Comparison of ENCODE assay signal across 23 mouse cellular contexts in the genomic region with DNA sequence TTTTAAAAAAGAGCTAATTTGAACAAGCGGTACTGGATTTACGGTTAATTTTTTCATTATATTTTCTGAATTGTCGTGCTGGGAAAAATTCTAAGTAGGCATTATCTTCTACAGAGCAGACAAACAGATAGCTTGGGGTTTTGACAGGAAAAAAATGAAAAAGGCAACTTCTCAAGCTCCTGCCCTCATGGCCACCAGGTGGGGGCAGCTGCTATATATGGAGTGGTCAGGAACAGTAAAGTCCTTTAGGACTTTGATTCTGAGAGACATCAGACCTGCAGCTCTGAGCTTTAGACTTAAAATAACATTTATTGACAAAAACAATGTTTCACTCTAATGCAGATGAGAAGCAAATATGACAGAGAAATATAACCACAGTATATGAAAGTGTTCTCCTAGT. TPM values are rescaled to one million over a fixed set of nuclear protein-coding genes. Genes with fewer than 3 reads are reported as not detected.
DNase-seq lines count a peak whose midpoint lies in the region; ATAC-seq and TF ChIP-seq lines count a peak whose summit lies in the region.
"Had no signal": no experiment of that assay in that cellular context is flagged by ENCODE, and none has a peak within 500 bp of the region (broad histone marks: within the 10 kb centered on the region; RNA-seq: fewer than 3 reads in every experiment).

No protein-coding gene starts in this region.

- TF ChIP-seq POLR2A in brain, embryonic 14.5 days (IDR thresholded peaks at IDR 0.05; ENCODE audit: borderline replicate concordance, extremely low read depth, insufficient read depth, insufficient read length, poor library complexity, severe bottlenecking) = no peak

- 91% methylated on average over 3 of the region's 3 CpGs for WGBS in hindbrain, postnatal 0 days
- WGBS in hindbrain, embryonic 16.5 days = 88% methylated on average over 3 of the region's 3 CpGs
- 91% methylated on average over 3 of the region's 3 CpGs for WGBS in midbrain, postnatal 0 days
- WGBS in midbrain, embryonic 16.5 days = 89% methylated on average over 3 of the region's 3 CpGs

- no peak overlapping the region for H3K4me3 ChIP-seq in hindbrain, postnatal 0 days (ENCODE audit: low read length)
- H3K4me3 ChIP-seq in hindbrain, embryonic 16.5 days (ENCODE audit: low read length) = no peak overlapping the region
- H3K4me3 ChIP-seq in midbrain, postnatal 0 days (ENCODE audit: low read depth, low read length) = no peak overlapping the region
- H3K4me3 ChIP-seq in midbrain, embryonic 16.5 days (ENCODE audit: low read depth, low read length) = no peak overlapping the region
- H3K4me3 ChIP-seq: embryonic facial prominence, embryonic 13.5 days; embryonic facial prominence, embryonic 15.5 days; erythroblast, embryonic 14.5 days; forebrain, embryonic 10.5 days; forebrain, embryonic 12.5 days had no signal

- no peaks in the 10 kb centered on the region for H3K27me3 ChIP-seq in hindbrain, postnatal 0 days (ENCODE audit: insufficient read depth, low read length)
- H3K27me3 ChIP-seq in hindbrain, embryonic 16.5 days (replicated peaks; ENCODE audit: control insufficient read depth, insufficient read depth, low read length) = no peaks in the 10 kb centered on the region
- no peaks in the 10 kb centered on the region for H3K27me3 ChIP-seq in midbrain, postnatal 0 days (ENCODE audit: insufficient read depth, low read length)
- no peaks in the 10 kb centered on the region for H3K27me3 ChIP-seq in midbrain, embryonic 16.5 days (ENCODE audit: control insufficient read depth, insufficient read depth, low read depth, low read length)
- H3K27me3 ChIP-seq: embryonic facial prominence, embryonic 13.5 days; embryonic facial prominence, embryonic 15.5 days; forebrain, embryonic 12.5 days; Patski had no signal

- DNase-seq in hindbrain, postnatal 0 days (ENCODE audit: low spot score) = peak; percentile 33
- no peak for DNase-seq in midbrain, postnatal 0 days (ENCODE audit: low spot score)
- DNase-seq in brain, embryonic 14.5 days (ENCODE audit: low read depth) = peak; percentile 30
- no peak for DNase-seq in embryo, embryonic 10.5 days (ENCODE audit: low spot score)
- DNase-seq in adrenal gland, adult 8-10 months = no peak
- DNase-seq: adrenal gland, postnatal 10 days; adrenal gland, postnatal 25 days; cerebellum, adult 11-12 months; cerebellum, adult 2 months; cerebellum, adult 9-10 months; cerebellum, postnatal 14 days; embryo, embryonic 11 days had no signal

- H3K9ac ChIP-seq in hindbrain, postnatal 0 days (replicated peaks; ENCODE audit: low read length) = no peak overlapping the region
- H3K9ac ChIP-seq in hindbrain, embryonic 16.5 days (ENCODE audit: low read depth, low read length) = no peak overlapping the region
- no peak overlapping the region for H3K9ac ChIP-seq in midbrain, postnatal 0 days (replicated peaks; ENCODE audit: low read length, poor library complexity, severe bottlenecking)
- no peak overlapping the region for H3K9ac ChIP-seq in midbrain, embryonic 16.5 days (ENCODE audit: low read depth, low read length)
- H3K9ac ChIP-seq: embryonic facial prominence, embryonic 13.5 days; embryonic facial prominence, embryonic 15.5 days; forebrain, embryonic 12.5 days had no signal

- H3K36me3 ChIP-seq in hindbrain, postnatal 0 days (ENCODE audit: insufficient read depth, low read length) = no peaks in the 10 kb centered on the region
- no peaks in the 10 kb centered on the region for H3K36me3 ChIP-seq in hindbrain, embryonic 16.5 days (ENCODE audit: control insufficient read depth, insufficient read depth, low read length)
- H3K36me3 ChIP-seq in midbrain, postnatal 0 days (ENCODE audit: insufficient read depth, low read length) = no peaks in the 10 kb centered on the region
- no peaks in the 10 kb centered on the region for H3K36me3 ChIP-seq in midbrain, embryonic 16.5 days (ENCODE audit: control insufficient read depth, insufficient read depth, low read length)
- H3K36me3 ChIP-seq: embryonic facial prominence, embryonic 13.5 days; embryonic facial prominence, embryonic 15.5 days; forebrain, embryonic 10.5 days; forebrain, embryonic 12.5 days had no signal

- H3K9me3 ChIP-seq in hindbrain, postnatal 0 days (ENCODE audit: low read length) = no peaks in the 10 kb centered on the region
- no peaks in the 10 kb centered on the region for H3K9me3 ChIP-seq in hindbrain, embryonic 16.5 days (ENCODE audit: control insufficient read depth, low read length)
- no peaks in the 10 kb centered on the region for H3K9me3 ChIP-seq in midbrain, postnatal 0 days (ENCODE audit: low read length)
- no peaks in the 10 kb centered on the region for H3K9me3 ChIP-seq in midbrain, embryonic 16.5 days (replicated peaks; ENCODE audit: control insufficient read depth, low read length, poor library complexity, severe bottlenecking)
- H3K9me3 ChIP-seq: embryonic facial prominence, embryonic 13.5 days; embryonic facial prominence, embryonic 15.5 days; forebrain, embryonic 10.5 days; forebrain, embryonic 12.5 days had no signal

- H3K27ac ChIP-seq in hindbrain, postnatal 0 days = no peak overlapping the region
- H3K27ac ChIP-seq in hindbrain, embryonic 16.5 days (ENCODE audit: low read depth, low read length) = no peak overlapping the region
- H3K27ac ChIP-seq in midbrain, postnatal 0 days (ENCODE audit: low read depth, low read length) = no peak overlapping the region
- H3K27ac ChIP-seq in midbrain, embryonic 16.5 days (ENCODE audit: low read length) = no peak overlapping the region
- H3K27ac ChIP-seq: embryonic facial prominence, embryonic 13.5 days; embryonic facial prominence, embryonic 15.5 days; forebrain, embryonic 10.5 days; forebrain, embryonic 12.5 days had no signal

- H3K4me1 ChIP-seq in hindbrain, postnatal 0 days (ENCODE audit: insufficient read depth, low read length) = no peaks in the 10 kb centered on the region
- H3K4me1 ChIP-seq in hindbrain, embryonic 16.5 days (ENCODE audit: control insufficient read depth, insufficient read depth, low read depth, low read length) = no peaks in the 10 kb centered on the region
- no peaks in the 10 kb centered on the region for H3K4me1 ChIP-seq in midbrain, postnatal 0 days (ENCODE audit: insufficient read depth, low read length)
- no peaks in the 10 kb centered on the region for H3K4me1 ChIP-seq in midbrain, embryonic 16.5 days (ENCODE audit: control insufficient read depth, insufficient read depth, low read length)
- H3K4me1 ChIP-seq: embryonic facial prominence, embryonic 13.5 days; embryonic facial prominence, embryonic 15.5 days; forebrain, embryonic 10.5 days; forebrain, embryonic 12.5 days had no signal

- ATAC-seq in hindbrain, postnatal 0 days = no peak
- no peak for ATAC-seq in hindbrain, embryonic 16.5 days
- ATAC-seq in midbrain, postnatal 0 days (ENCODE audit: low FRiP score) = no peak
- ATAC-seq in midbrain, embryonic 16.5 days = no peak
- ATAC-seq: activated CD4-positive, CD25-positive, alpha-beta regulatory T cell, adult 4 months; forebrain, embryonic 14.5 days; forebrain, embryonic 16.5 days; Patski had no signal

- TF ChIP-seq CTCF in hindbrain, postnatal 0 days (IDR thresholded peaks at IDR 0.05; ENCODE audit: low read depth) = peak; percentile 57
- TF ChIP-seq CTCF in midbrain, postnatal 0 days (IDR thresholded peaks at IDR 0.05) = peak; percentile 62
- TF ChIP-seq CTCF in brain, embryonic 14.5 days (IDR thresholded peaks at IDR 0.05; ENCODE audit: borderline replicate concordance, extremely low read depth, insufficient read depth, insufficient read length) = peak; percentile 22; the same call in 1 of the 2 replicates

- H3K4me2 ChIP-seq in hindbrain, postnatal 0 days (ENCODE audit: low read depth, low read length) = no peak overlapping the region
- no peak overlapping the region for H3K4me2 ChIP-seq in hindbrain, embryonic 16.5 days (ENCODE audit: low read length)
- no peak overlapping the region for H3K4me2 ChIP-seq in midbrain, postnatal 0 days (ENCODE audit: low read depth, low read length, poor library complexity, severe bottlenecking)
- no peak overlapping the region for H3K4me2 ChIP-seq in midbrain, embryonic 16.5 days (ENCODE audit: low read length)
- H3K4me2 ChIP-seq: embryonic facial prominence, embryonic 13.5 days; embryonic facial prominence, embryonic 15.5 days; forebrain, embryonic 12.5 days had no signal

RNA-seq across cellular contexts. Expression of a gene that starts 12.9 kb away (rescaled TPM):
- total RNA-seq in hindbrain, postnatal 0 days (2014; rRNA removed) = 72.0 and 93.5 TPM in 2 replicates
- polyA plus RNA-seq in hindbrain, postnatal 0 days (2015; fragmentation: Nextera tagmentation; extraction: Ambion mirVana) = 97.0 and 100 TPM in 2 replicates
- polyA plus RNA-seq in hindbrain, embryonic 16.5 days (2015; fragmentation: Nextera tagmentation; extraction: Ambion mirVana) = 148 and 151 TPM in 2 replicates
- total RNA-seq in midbrain, postnatal 0 days (2014; rRNA removed) = 80.6 and 96.6 TPM in 2 replicates
- 100.0 and 107 TPM in 2 replicates for polyA plus RNA-seq in midbrain, postnatal 0 days (2015; fragmentation: Nextera tagmentation; extraction: Ambion mirVana)
- 158 and 161 TPM in 2 replicates for polyA plus RNA-seq in midbrain, embryonic 16.5 days (2015; fragmentation: Nextera tagmentation; extraction: Ambion mirVana)
- polyA plus RNA-seq in brain, embryonic 14.5 days (2012; rRNA removed) = 82.0 and 104 TPM in 2 replicates
- total RNA-seq in adrenal gland, adult 8-10 months (2022) = 1 to 10 TPM in 1 of 4 experiments, under 1 TPM in 3; 0.37 to 1.6 (median 0.68) TPM
- polyA plus RNA-seq: erythroblast, embryonic 14.5 days; Patski had no signal

Comparison
In these comparisons a context has a peak if more than half of its experiments do, and no peak if none do; other contexts are left out.
1. DNase-seq: peak in hindbrain, postnatal 0 days (single experiment) and brain, embryonic 14.5 days (single experiment); none in midbrain, postnatal 0 days (single experiment), embryo, embryonic 10.5 days (single experiment) and adrenal gland, adult 8-10 months (single experiment).
2. Peak in every context shown above with its lines, with median percentiles within 50 percentile points of each other: CTCF ChIP-seq.